Mouse (Mus musculus): ENCODE measurements around the gene Zranb1.
A peak's percentile ranks its signal among the peaks of the same experiment; 100 is the strongest.

Zranb1 gene

GRCm38 (mm10) chr7:132927201-132927600 lies 3.7 kb upstream of the Zranb1 start:
- no peak for DNase-seq (ENCODE audit: low read depth)

GRCm38 (mm10) chr7:132930055-132930454 lies 887 bp upstream of the Zranb1 start:
- DNase-seq (ENCODE audit: low read depth) = no peak

- peak; percentile 68 for DNase-seq (ENCODE audit: low read depth)
These were observed 814 bp downstream of the Zranb1 start for GRCm38 (mm10) chr7:132931560-132932351.

DNA sequence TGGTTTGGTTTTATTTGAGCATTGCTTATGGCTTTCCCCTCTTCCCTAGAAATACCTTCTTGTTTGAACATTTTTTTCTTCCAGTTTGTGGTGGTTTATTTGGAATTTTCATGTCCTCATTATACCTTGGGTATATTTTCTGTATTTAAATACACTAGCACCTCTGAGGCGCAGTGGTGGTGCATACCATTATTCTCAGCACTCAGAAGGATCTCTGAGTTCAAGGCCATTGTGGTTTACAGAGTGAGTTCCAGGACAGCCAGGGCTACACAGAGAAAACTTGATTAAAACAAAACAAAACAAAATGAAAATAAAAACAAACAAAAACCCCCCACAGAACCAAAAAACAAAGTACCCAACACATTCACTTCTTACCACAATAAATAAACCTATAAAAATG lies 2.4 kb downstream of the Zranb1 start:
- no peak for DNase-seq (ENCODE audit: low read depth)

- DNase-seq (ENCODE audit: low read depth) = peak; percentile 20
These were observed 3.8 kb downstream of the Zranb1 start for GRCm38 (mm10) chr7:132934743-132935142.

GRCm38 (mm10) chr7:132939118-132939517 lies 8.2 kb downstream of the Zranb1 start:
- DNase-seq (ENCODE audit: low read depth) = no peak

- DNase-seq (ENCODE audit: low read depth) = no peak
These were observed 9.6 kb downstream of the Zranb1 start for GRCm38 (mm10) chr7:132940569-132940968.

DNA sequence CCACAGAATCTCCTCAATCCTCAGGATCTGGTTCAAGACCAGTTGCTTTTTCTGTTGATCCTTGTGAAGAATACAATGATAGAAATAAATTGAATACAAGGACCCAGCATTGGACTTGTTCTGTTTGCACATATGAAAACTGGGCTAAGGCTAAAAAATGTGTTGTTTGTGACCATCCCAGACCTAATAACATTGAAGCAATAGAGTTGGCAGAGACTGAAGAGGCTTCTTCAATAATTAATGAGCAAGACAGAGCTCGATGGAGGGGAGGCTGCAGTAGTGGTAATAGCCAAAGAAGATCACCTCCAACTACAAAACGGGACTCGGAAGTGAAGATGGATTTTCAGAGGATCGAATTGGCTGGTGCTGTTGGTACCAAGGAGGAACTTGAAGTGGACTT lies 19.0 kb downstream of the Zranb1 start:
- DNase-seq (ENCODE audit: low read depth) = no peak

DNA sequence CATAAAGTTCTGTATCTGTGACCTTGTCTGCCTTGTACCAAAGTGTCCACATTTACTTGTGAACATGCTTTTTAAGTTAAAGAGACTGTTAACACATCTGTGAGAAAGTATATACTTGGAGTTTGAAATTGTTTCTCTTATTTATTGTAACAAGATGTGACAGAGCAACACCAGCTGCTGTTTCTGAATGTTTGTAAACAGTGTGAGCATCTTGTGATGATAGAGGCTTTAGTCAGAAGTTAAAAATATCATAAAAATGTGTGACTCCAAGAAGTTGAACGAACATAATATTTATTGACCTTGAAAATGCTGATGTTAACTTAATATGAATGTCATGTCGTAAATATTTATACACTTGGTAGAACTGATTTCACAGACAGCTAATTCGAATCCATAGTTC lies 19.7 kb downstream of the Zranb1 start:
- DNase-seq (ENCODE audit: low read depth) = no peak

DNA sequence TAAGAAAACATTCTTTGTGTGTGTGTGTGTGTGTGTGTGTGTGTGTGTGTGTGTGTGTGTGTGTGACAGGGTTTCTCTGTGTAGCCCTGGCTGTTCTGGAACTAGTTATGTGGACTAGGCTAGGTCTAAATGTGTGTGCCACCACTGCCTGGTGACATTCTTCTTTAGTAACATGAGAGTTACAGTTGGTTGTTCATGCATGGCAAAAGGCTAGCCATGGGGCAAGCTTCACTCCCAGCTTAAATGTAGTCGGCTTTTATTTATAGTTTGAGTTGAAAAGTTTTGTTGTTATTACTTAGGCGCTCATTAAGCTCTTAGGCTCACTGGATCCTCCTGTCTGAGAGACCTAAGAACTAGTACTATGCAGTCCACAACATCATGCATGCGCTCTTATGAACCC lies 33.5 kb downstream of the Zranb1 start:
- DNase-seq (ENCODE audit: low read depth) = no peak

- DNase-seq (ENCODE audit: low read depth) = no peak
These were observed 34.8 kb downstream of the Zranb1 start for GRCm38 (mm10) chr7:132965707-132966106.

GRCm38 (mm10) chr7:132972079-132972478 lies 41.1 kb downstream of the Zranb1 start:
- no peak for DNase-seq (ENCODE audit: low read depth)

- DNase-seq (ENCODE audit: low read depth) = no peak
These were observed 45.1 kb downstream of the Zranb1 start for GRCm38 (mm10) chr7:132976079-132976478.

DNA sequence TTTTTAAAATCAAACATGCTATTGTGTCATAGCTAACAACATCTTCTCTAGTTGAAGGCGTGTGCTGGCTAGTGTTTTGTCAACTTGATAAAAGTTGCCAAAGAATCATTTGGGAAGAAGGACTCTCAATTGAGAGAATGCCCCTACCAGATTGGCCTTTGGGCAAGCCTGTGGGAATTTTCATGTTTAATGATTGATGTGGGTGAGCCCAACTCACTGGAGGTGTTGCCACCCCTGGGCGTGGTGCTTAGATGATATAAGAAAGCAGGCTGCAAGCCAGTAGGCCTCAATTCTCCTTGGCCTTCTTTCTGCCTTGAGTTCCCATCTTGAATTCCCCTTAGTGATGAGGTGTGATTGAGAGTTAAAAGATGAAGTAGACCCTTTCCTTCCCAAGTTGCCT lies 47.0 kb downstream of the Zranb1 start:
- no peak for DNase-seq (ENCODE audit: low read depth)

DNA sequence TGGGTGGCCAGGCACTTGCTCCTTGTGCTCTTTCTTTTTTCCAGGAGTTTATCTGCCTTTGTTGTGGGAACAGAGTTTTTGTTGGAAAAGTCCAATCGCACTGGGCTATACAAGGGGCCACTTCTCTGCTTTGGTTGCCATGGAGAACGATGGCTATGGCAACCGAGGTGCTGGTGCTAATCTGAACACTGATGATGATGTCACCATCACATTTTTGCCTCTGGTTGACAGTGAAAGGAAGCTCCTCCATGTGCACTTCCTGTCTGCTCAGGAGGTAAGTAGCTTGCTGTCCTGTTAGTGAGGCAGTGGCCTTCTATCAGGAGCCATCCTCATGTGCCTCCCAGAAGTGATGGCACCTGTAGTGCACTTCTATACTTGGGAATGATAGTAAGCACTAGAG lies 51.7 kb downstream of the Zranb1 start:
- no peak for DNase-seq (ENCODE audit: low read depth)

- DNase-seq (ENCODE audit: low read depth) = no peak
These were observed 58.9 kb downstream of the Zranb1 start for GRCm38 (mm10) chr7:132989839-132990238.

DNA sequence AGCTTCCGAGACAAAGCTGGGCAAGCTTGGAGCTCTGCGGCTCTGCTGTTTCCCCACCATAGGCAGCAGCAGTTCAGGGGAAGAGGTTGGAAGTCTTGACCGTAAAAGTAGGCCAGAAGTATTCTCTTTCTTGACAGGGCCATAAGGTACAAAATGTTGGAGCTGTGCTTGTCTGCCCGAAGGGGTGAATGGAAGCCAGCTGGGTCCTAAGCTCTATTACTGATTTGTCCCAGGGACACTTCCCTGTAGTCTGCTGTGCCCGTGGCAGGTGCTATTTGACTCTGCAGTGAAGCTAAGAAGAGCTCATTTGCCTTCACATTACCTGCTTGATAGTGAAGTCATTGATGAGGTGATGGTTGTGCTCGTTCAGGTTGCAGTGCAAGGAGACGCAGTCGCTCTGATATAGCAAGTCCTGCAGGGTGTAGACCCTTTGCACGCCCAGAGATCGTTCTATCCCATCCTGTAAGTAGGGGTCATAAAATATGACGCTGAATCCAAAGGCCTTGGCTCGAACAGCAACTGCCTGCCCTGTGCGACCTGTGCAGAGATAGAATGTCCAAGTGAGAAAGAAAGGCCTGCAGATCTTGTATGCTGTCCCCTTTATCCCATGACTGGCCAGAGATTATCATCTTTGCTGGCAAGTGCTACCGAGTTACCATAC lies 60.4 kb downstream of the Zranb1 start:
- no peak for DNase-seq (ENCODE audit: low read depth)

- no peak for DNase-seq (ENCODE audit: low read depth)
These were observed 62.1 kb downstream of the Zranb1 start for GRCm38 (mm10) chr7:132992967-132993615.

DNA sequence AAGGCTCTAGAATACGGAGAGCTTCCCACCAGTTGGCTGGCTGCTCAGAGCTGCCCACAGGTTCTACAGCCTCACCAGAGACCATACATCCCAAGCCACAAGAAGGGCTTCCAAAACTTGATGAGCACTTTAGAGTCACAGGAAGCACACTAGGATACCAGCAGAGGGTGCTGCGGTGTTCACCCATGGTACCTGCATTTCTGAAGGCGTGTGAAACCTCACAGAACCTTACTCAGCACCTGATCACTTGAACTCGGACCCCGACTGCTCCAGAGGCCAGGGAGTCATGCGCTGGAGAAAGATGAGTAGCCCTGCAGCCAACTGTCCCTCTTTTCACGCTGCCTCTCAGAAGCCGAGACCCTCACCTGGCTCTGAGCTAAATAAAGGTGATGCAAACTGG lies 63.2 kb downstream of the Zranb1 start:
- no peak for DNase-seq (ENCODE audit: low read depth)

DNA sequence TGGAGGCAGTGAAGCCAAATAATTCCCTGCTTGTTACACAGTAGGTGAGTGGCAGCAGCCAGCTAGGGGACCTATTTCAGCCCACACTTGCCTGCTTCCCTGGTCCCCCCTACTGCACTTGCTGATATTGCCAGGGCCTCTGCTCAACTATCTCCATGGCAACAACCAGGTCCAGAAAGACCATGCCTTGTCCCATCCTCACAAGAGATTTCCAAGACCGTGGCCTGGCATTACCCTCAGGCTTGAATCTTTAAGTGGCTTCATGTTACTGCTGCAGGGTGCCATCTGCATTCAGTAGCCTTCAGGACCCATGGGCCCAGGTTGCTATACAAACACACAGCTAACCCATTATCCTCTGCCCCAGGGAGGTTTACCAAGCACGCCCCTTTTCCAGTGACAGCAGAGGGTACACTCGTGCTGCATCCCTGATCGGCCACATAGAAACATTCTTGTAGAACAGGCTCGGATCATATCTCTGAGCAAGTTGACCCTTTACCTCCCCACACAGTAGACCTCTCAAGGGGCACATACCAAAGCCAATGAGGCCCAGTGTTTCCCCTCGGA lies 63.8 kb downstream of the Zranb1 start:
- no peak for DNase-seq (ENCODE audit: low read depth)

GRCm38 (mm10) chr7:132996391-132996790 lies 65.4 kb downstream of the Zranb1 start:
- peak; percentile 23 for DNase-seq (ENCODE audit: low read depth)

- DNase-seq (ENCODE audit: low read depth) = no peak
These were observed 67.7 kb downstream of the Zranb1 start for GRCm38 (mm10) chr7:132998639-132999038.

- DNase-seq (ENCODE audit: low read depth) = no peak
These were observed 68.1 kb downstream of the Zranb1 start for GRCm38 (mm10) chr7:132999061-132999460.
